Mouse (Mus musculus) Patski (cell line): ENCODE results near the gene Sh3gl3. TPM values are rescaled to one million over a fixed set of nuclear protein-coding genes. Genes with fewer than 3 reads are reported as not detected.

ENCODE experiments used
- ATAC-seq: fragments of 100-300 bp; one replicate; pipeline ENCODE4 v1.8.0; 2021
- CTCF ChIA-PET: fragments of 350-600 bp; sonication (Branson Sonifier 250); formaldehyde crosslinking; loops from one replicate; lab custom pipeline; 2022; ENCODE audit warnings: inconsistent platforms; lab: Charles Lee
- POLR2A ChIA-PET: fragments of 350-600 bp; sonication (Branson Sonifier 250); formaldehyde crosslinking; loops from one replicate; lab custom pipeline; 2022; ENCODE audit warnings: antibody characterized with exemption, inconsistent platforms; lab: Charles Lee
- DNase-seq: peaks from one replicate; pipeline ENCODE4 v3.0.0-alpha.2; 2011; ENCODE audit warnings: low read depth, low spot score
- H3K27me3 ChIP-seq: fragments of 371-371 bp; one replicate; pipeline ENCODE4 v1.5.1; 2021
- CTCF ChIP-seq: fragments of 100-300 bp; IDR thresholded peaks from one replicate; pipeline ENCODE4 v1.5.1; 2021
- in situ Hi-C: fragments of 300-500 bp; cut with MboI; formaldehyde crosslinking; loops from 3 replicates; pipeline ENCODE4 v1.11.1; 2018; ENCODE audit warnings: low pct_unique_long_range_greater_than_20kb, mixed read lengths
- polyA plus RNA-seq: library from polyadenylated mRNA; unstranded; gene quantifications from one replicate; pipeline ENCODE4 v1.2.3, GENCODE M21; 2021

Sh3gl3 gene
- polyA plus RNA-seq, 1 experiment from 2014 or later: 4.8 TPM

- DNase-seq (no peak), ATAC-seq (no peak)
- CTCF ChIA-PET: interaction anchor here (1.3 to 2.0 kb wide), 2 partner anchors 10 to 177 kb away, joined by 3 to 8 read pairs; no protein-coding TSS in a partner anchor
- no peak for TF ChIP-seq CTCF
- peaks cover 3% of the 10 kb centered on the region for H3K27me3 ChIP-seq
- POLR2A ChIA-PET: interaction anchor here (1.2 kb wide), 1 partner anchor 10 kb away, joined by 3 read pairs; no protein-coding TSS in a partner anchor
- in situ Hi-C loops: no loop called here
These were observed 154.2 kb downstream of the Sh3gl3 start for GRCm38 (mm10) chr7:82327881-82328280.

- ChIA-PET CTCF (no interaction called here), POLR2A (no interaction called here)
- DNase-seq (no peak), ATAC-seq (no peak)
- H3K27me3 ChIP-seq: peaks cover 7% of the 10 kb centered on the region
- TF ChIP-seq CTCF: no peak
- in situ Hi-C loops: loop anchor here (10.0 kb wide), 2 partner anchors 175 to 285 kb away; no protein-coding TSS in a partner anchor
These were observed 156.2 kb downstream of the Sh3gl3 start for GRCm38 (mm10) chr7:82329831-82330230.

- in situ Hi-C loops: loop anchor here (10.0 kb wide), 2 partner anchors 174 to 284 kb away; no protein-coding TSS in a partner anchor
- CTCF ChIA-PET: no interaction called here
- TF ChIP-seq CTCF: no peak
- peaks cover 6% of the 10 kb centered on the region for H3K27me3 ChIP-seq
- POLR2A ChIA-PET: interaction anchor here (0.6 kb wide), 1 partner anchor 1001 kb away, joined by 3 read pairs; no protein-coding TSS in a partner anchor
- DNase-seq (no peak), ATAC-seq (no peak)
These were observed 157.2 kb downstream of the Sh3gl3 start for GRCm38 (mm10) chr7:82330860-82331259.

GRCm38 (mm10) chr7:82334000-82334399, 160.4 kb downstream of the Sh3gl3 start:
- in situ Hi-C loops: loop anchor here (10.0 kb wide), 2 partner anchors 171 to 281 kb away; no protein-coding TSS in a partner anchor
- TF ChIP-seq CTCF: no peak
- ATAC-seq (no peak), DNase-seq (no peak)
- POLR2A ChIA-PET: no interaction called here
- CTCF ChIA-PET: interaction anchor here (0.9 to 1.3 kb wide), 2 partner anchors 60 to 98 kb away, joined by 3 read pairs; no protein-coding TSS in a partner anchor
- peaks cover 7% of the 10 kb centered on the region for H3K27me3 ChIP-seq

GRCm38 (mm10) chr7:82335211-82336121, 161.8 kb downstream of the Sh3gl3 start, which contains the start of gene Adamtsl3:
Gene Adamtsl3, plus strand, starts transcription at chr7:82335694.
- peaks cover 7% of the 10 kb centered on the region for H3K27me3 ChIP-seq
- ChIA-PET POLR2A (interaction anchor here (0.5 to 0.7 kb wide), 3 partner anchors 24 to 657 kb away, joined by 3 to 7 read pairs (median 3); no protein-coding TSS in a partner anchor), CTCF (no interaction called here)
- DNase-seq (no peak), ATAC-seq (peak; percentile 31)
- no peak for TF ChIP-seq CTCF
- in situ Hi-C loops: loop anchor here (10.0 kb wide), 2 partner anchors 169 to 279 kb away; no protein-coding TSS in a partner anchor

- DNase-seq (no peak), ATAC-seq (peak; percentile 18)
- peaks cover 7% of the 10 kb centered on the region for H3K27me3 ChIP-seq
- ChIA-PET POLR2A (interaction anchor here (0.7 kb wide), 1 partner anchor 32 kb away, joined by 7 read pairs; no protein-coding TSS in a partner anchor), CTCF (no interaction called here)
- TF ChIP-seq CTCF: no peak
- in situ Hi-C loops: loop anchor here (10.0 kb wide), 2 partner anchors 169 to 279 kb away; no protein-coding TSS in a partner anchor
These were observed 162.5 kb downstream of the Sh3gl3 start for GRCm38 (mm10) chr7:82336132-82336531.

GRCm38 (mm10) chr7:82338121-82338520, 164.5 kb downstream of the Sh3gl3 start:
- in situ Hi-C loops: loop anchor here (10.0 kb wide), 2 partner anchors 167 to 277 kb away; no protein-coding TSS in a partner anchor
- POLR2A ChIA-PET: interaction anchor here (1.2 kb wide), 1 partner anchor 10 kb away, joined by 3 read pairs; no protein-coding TSS in a partner anchor
- CTCF ChIA-PET: interaction anchor here (1.6 kb wide), 1 partner anchor 85 kb away, joined by 4 read pairs; no protein-coding TSS in a partner anchor
- DNase-seq: peak; percentile 55
- ATAC-seq: no peak
- H3K27me3 ChIP-seq: peaks cover 7% of the 10 kb centered on the region
- no peak for TF ChIP-seq CTCF

GRCm38 (mm10) chr7:82338532-82338931, 164.9 kb downstream of the Sh3gl3 start:
- CTCF ChIA-PET: interaction anchor here (1.3 to 1.4 kb wide), 2 partner anchors 12 to 165 kb away, joined by 3 to 4 read pairs; no protein-coding TSS in a partner anchor
- POLR2A ChIA-PET: interaction anchor here (1.2 kb wide), 1 partner anchor 11 kb away, joined by 3 read pairs; no protein-coding TSS in a partner anchor
- in situ Hi-C loops: loop anchor here (10.0 kb wide), 2 partner anchors 166 to 276 kb away; no protein-coding TSS in a partner anchor
- ATAC-seq (no peak), DNase-seq (no peak)
- peak; percentile 41 for TF ChIP-seq CTCF
- H3K27me3 ChIP-seq: peaks cover 7% of the 10 kb centered on the region

- peaks cover 3% of the 10 kb centered on the region for H3K27me3 ChIP-seq
- peak; percentile 82 for TF ChIP-seq CTCF
- ATAC-seq (no peak), DNase-seq (no peak)
- CTCF ChIA-PET: interaction anchor here (0.8 to 1.4 kb wide), 5 partner anchors 12 to 165 kb away, joined by 3 to 4 read pairs (median 3); no protein-coding TSS in a partner anchor
- POLR2A ChIA-PET: no interaction called here
- in situ Hi-C loops: loop anchor here (10.0 kb wide), 2 partner anchors 166 to 276 kb away; no protein-coding TSS in a partner anchor
These were observed 165.6 kb downstream of the Sh3gl3 start for GRCm38 (mm10) chr7:82339214-82339613.

GRCm38 (mm10) chr7:82341476-82341875, 167.8 kb downstream of the Sh3gl3 start:
- CTCF ChIA-PET: no interaction called here
- POLR2A ChIA-PET: no interaction called here
- in situ Hi-C loops: no loop called here
- ATAC-seq (no peak), DNase-seq (no peak)
- no peaks in the 10 kb centered on the region for H3K27me3 ChIP-seq
- TF ChIP-seq CTCF: no peak
